Mouse (Mus musculus) limb, embryonic 15.5 days (tissue): Measurements from ENCODE around the gene Olfr545. TPM values are rescaled to one million over a fixed set of nuclear protein-coding genes. Genes with fewer than 3 reads are reported as not detected.

Source experiments
- polyA plus RNA-seq: library from polyadenylated mRNA; unstranded; fragments of >200 nt; fragmentation: Nextera tagmentation; extraction: Ambion mirVana; gene quantifications from 2 replicates; pipeline ENCODE4 v1.2.1, GENCODE M21; 2015

Olfr545 gene
- polyA plus RNA-seq, 1 experiment from 2014 or later = 0.10 TPM

Other genes with a start within 250 kb of the Olfr545 start
- 65.2 and 76.2 TPM in 2 replicates for gene Rhog, start 243.5 kb downstream of the Olfr545 start, polyA plus RNA-seq
- 33.5 and 38.5 TPM in 2 replicates for gene Stim1, start 231.8 kb downstream of the Olfr545 start, polyA plus RNA-seq
- gene Rrm1, start 57.9 kb downstream of the Olfr545 start, polyA plus RNA-seq = 120 and 122 TPM in 2 replicates
- 0.24 TPM in 1 of 2 replicates, not detected in the other for gene Olfr543, start 17.9 kb downstream of the Olfr545 start, polyA plus RNA-seq
- 0.09 TPM in 2 replicates for gene Olfr544, start 11.3 kb downstream of the Olfr545 start, polyA plus RNA-seq
- gene Olfr547, start 35.2 kb upstream of the Olfr545 start, polyA plus RNA-seq = not detected in 2 replicates
- gene Olfr548-ps1, start 41.3 kb upstream of the Olfr545 start, polyA plus RNA-seq = not detected in 2 replicates
- not detected in 2 replicates for gene Olfr549, start 50.3 kb upstream of the Olfr545 start, polyA plus RNA-seq
- gene Trim21, start 65.9 kb upstream of the Olfr545 start, polyA plus RNA-seq = 0.49 and 0.97 TPM in 2 replicates
- gene Olfr550, start 71.9 kb upstream of the Olfr545 start, polyA plus RNA-seq = 0.05 TPM in 1 of 2 replicates, not detected in the other
- not detected in 2 replicates for gene Olfr551, start 92.3 kb upstream of the Olfr545 start, polyA plus RNA-seq
- not detected in 2 replicates for gene Olfr552, start 98.2 kb upstream of the Olfr545 start, polyA plus RNA-seq
- gene Olfr553, start 118.6 kb upstream of the Olfr545 start, polyA plus RNA-seq = not detected in 2 replicates
- not detected in 2 replicates for gene Olfr554, start 138.9 kb upstream of the Olfr545 start, polyA plus RNA-seq
- not detected in 2 replicates for gene Olfr555, start 159.2 kb upstream of the Olfr545 start, polyA plus RNA-seq
- not detected in 2 replicates for gene Olfr556, start 165.3 kb upstream of the Olfr545 start, polyA plus RNA-seq
- gene Trim68, start 187.8 kb upstream of the Olfr545 start, polyA plus RNA-seq = 13.6 and 14.3 TPM in 2 replicates
- not detected in 2 replicates for gene Olfr557, start 196.3 kb upstream of the Olfr545 start, polyA plus RNA-seq
- gene Olfr558, start 202.6 kb upstream of the Olfr545 start, polyA plus RNA-seq = 1.1 and 1.8 TPM in 2 replicates
- gene Olfr33, start 219.5 kb upstream of the Olfr545 start, polyA plus RNA-seq = not detected in 2 replicates
- gene Olfr559, start 227.9 kb upstream of the Olfr545 start, polyA plus RNA-seq = not detected in 2 replicates